Mouse (Mus musculus): ENCODE measurements around the gene Tkfc.
A peak's percentile ranks its signal among the peaks of the same experiment; 100 is the strongest.
"Not testable (repeated sequence)": the region's sequence is repeated elsewhere in the genome, so short reads cannot be mapped to it uniquely, and the experiment has no call there.

The Tkfc gene

GRCm38 (mm10) chr19:10587231-10587630, 18.2 kb downstream of the Tkfc start:
- no peak for DNase-seq (ENCODE audit: low spot score in 2 of 2)

GRCm38 (mm10) chr19:10585112-10585511, 20.3 kb downstream of the Tkfc start:
- no peak for DNase-seq (ENCODE audit: low spot score in 2 of 2)

- no peak for DNase-seq (ENCODE audit: low spot score in 2 of 2)
Measured at GRCm38 (mm10) chr19:10583550-10584146, 21.8 kb downstream of the Tkfc start.

GRCm38 (mm10) chr19:10581984-10582383, 23.5 kb downstream of the Tkfc start:
- DNase-seq (ENCODE audit: low spot score in 2 of 2), result no peak

GRCm38 (mm10) chr19:10580761-10581160, 24.7 kb downstream of the Tkfc start:
- no peak for DNase-seq (ENCODE audit: low spot score in 2 of 2)

GRCm38 (mm10) chr19:10580102-10580501, 25.4 kb downstream of the Tkfc start:
- no peak for DNase-seq (ENCODE audit: low spot score in 2 of 2)

GRCm38 (mm10) chr19:10576690-10577561, 28.5 kb downstream of the Tkfc start, which contains the start of the genes Cyb561a3 and Tmem138:
Gene Cyb561a3 (plus strand): TSS chr19:10577172.
Gene Tmem138 (minus strand): TSS chr19:10577362.
- DNase-seq (ENCODE audit: low spot score in 2 of 2), result peak; percentile 83 to 89

GRCm38 (mm10) chr19:10569627-10570026, 35.8 kb downstream of the Tkfc start:
- DNase-seq (ENCODE audit: low spot score in 2 of 2), result no peak

- DNase-seq (ENCODE audit: low spot score in 2 of 2), result no peak
Measured at GRCm38 (mm10) chr19:10565217-10565616, 40.2 kb downstream of the Tkfc start.

- no peak for DNase-seq (ENCODE audit: low spot score in 2 of 2)
Measured at GRCm38 (mm10) chr19:10564278-10564677, 41.2 kb downstream of the Tkfc start.

- no peak for DNase-seq (ENCODE audit: low spot score in 2 of 2)
Measured at GRCm38 (mm10) chr19:10562351-10562750, 43.1 kb downstream of the Tkfc start.

- no peak for DNase-seq (ENCODE audit: low spot score in 2 of 2)
Measured at GRCm38 (mm10) chr19:10561558-10562314, 43.7 kb downstream of the Tkfc start.

- DNase-seq (ENCODE audit: low spot score in 2 of 2), result no peak
Measured at GRCm38 (mm10) chr19:10560108-10560507, 45.3 kb downstream of the Tkfc start.

GRCm38 (mm10) chr19:10557837-10558375, 47.5 kb downstream of the Tkfc start:
- not testable (repeated sequence) for DNase-seq (ENCODE audit: low spot score in 2 of 2)

GRCm38 (mm10) chr19:10557430-10557829, 48.0 kb downstream of the Tkfc start:
- no peak for DNase-seq (ENCODE audit: low spot score in 2 of 2)

GRCm38 (mm10) chr19:10557001-10557400, 48.5 kb downstream of the Tkfc start:
- DNase-seq (ENCODE audit: low spot score in 2 of 2), result no peak

GRCm38 (mm10) chr19:10555624-10556510, 49.6 kb downstream of the Tkfc start, which contains the start of gene Tmem216:
Gene Tmem216 (minus strand): TSS chr19:10556238.
- DNase-seq (ENCODE audit: low spot score in 2 of 2), result peak; percentile 46 to 80

- no peak for DNase-seq (ENCODE audit: low spot score in 2 of 2)
Measured at GRCm38 (mm10) chr19:10539454-10539853, 66.0 kb downstream of the Tkfc start.
